Mouse (Mus musculus): Measurements from ENCODE around the gene Fbxo28. TPM values are rescaled to one million over a fixed set of nuclear protein-coding genes. Genes with fewer than 3 reads are reported as not detected.

Fbxo28 gene
- polyA plus RNA-seq, 1 experiment: 16.9 TPM

GRCm38 (mm10) chr1:182271130-182271529 lies 70.3 kb downstream of the Fbxo28 start:
- Histone ChIP-seq H3K4me2 (ENCODE audit: low read depth) (no peak overlapping the region), H3K4me3 (no peak overlapping the region), H3ac (ENCODE audit: control insufficient read depth, insufficient read length) (no peak overlapping the region), H3K36me3 (ENCODE audit: control insufficient read depth, insufficient read depth) (peaks cover 25% of the 10 kb centered on the region), H3K27me3 (ENCODE audit: control insufficient read depth, insufficient read depth, insufficient read length) (no peaks in the 10 kb centered on the region), H3K79me2 (ENCODE audit: control insufficient read depth, insufficient read depth) (no peaks in the 10 kb centered on the region)
- TF ChIP-seq SRF (IDR thresholded peaks at IDR 0.05; ENCODE audit: control insufficient read depth, insufficient read length, low read depth) (no peak), USF1 (IDR thresholded peaks at IDR 0.05; ENCODE audit: low read depth) (no peak), TCF3 (IDR thresholded peaks at IDR 0.05; ENCODE audit: insufficient read length, low read depth) (no peak), E2F4 (IDR thresholded peaks at IDR 0.05; ENCODE audit: insufficient read depth) (no peak), POLR2A (IDR thresholded peaks at IDR 0.05; ENCODE audit: insufficient read length, low read depth) (no peak), POLR2AphosphoS2 (IDR thresholded peaks at IDR 0.05; ENCODE audit: insufficient read length, low read depth) (no peak), TCF12 (IDR thresholded peaks at IDR 0.05; ENCODE audit: insufficient read depth, poor library complexity, severe bottlenecking) (no peak), REST (IDR thresholded peaks at IDR 0.05; ENCODE audit: insufficient read depth, insufficient read length) (no peak)

- TF ChIP-seq USF1 (IDR thresholded peaks at IDR 0.05; ENCODE audit: low read depth) (no peak), CEBPB (IDR thresholded peaks at IDR 0.05; ENCODE audit: insufficient read depth, poor library complexity, severe bottlenecking) (no peak), SRF (IDR thresholded peaks at IDR 0.05; ENCODE audit: control insufficient read depth, insufficient read length, low read depth) (no peak), E2F4 (IDR thresholded peaks at IDR 0.05; ENCODE audit: insufficient read depth) (no peak), MYOG (IDR thresholded peaks at IDR 0.05; ENCODE audit: control insufficient read depth in 1 of 3, insufficient read depth in 1 of 3, insufficient read length in 2 of 3, low read depth in 2 of 3) (no peak), MAX (IDR thresholded peaks at IDR 0.05; ENCODE audit: low read depth) (no peak), POLR2AphosphoS2 (IDR thresholded peaks at IDR 0.05; ENCODE audit: insufficient read length, low read depth) (no peak), TCF12 (IDR thresholded peaks at IDR 0.05; ENCODE audit: insufficient read depth, poor library complexity, severe bottlenecking) (no peak), POLR2A (IDR thresholded peaks at IDR 0.05; ENCODE audit: insufficient read length, low read depth) (no peak), REST (IDR thresholded peaks at IDR 0.05; ENCODE audit: insufficient read depth, insufficient read length) (no peak), TCF3 (IDR thresholded peaks at IDR 0.05; ENCODE audit: insufficient read length, low read depth) (no peak)
- no peak overlapping the region for H3K4me3 ChIP-seq
- no peak overlapping the region for H3K4me2 ChIP-seq (ENCODE audit: low read depth)
- H3K36me3 ChIP-seq (ENCODE audit: control insufficient read depth, insufficient read depth): no peaks in the 10 kb centered on the region
- H3ac ChIP-seq (ENCODE audit: control insufficient read depth, insufficient read length): no peak overlapping the region
- H3K27me3 ChIP-seq (ENCODE audit: control insufficient read depth, insufficient read depth, insufficient read length): no peaks in the 10 kb centered on the region
- H3K79me2 ChIP-seq (ENCODE audit: control insufficient read depth, insufficient read depth): no peaks in the 10 kb centered on the region
Measured at GRCm38 (mm10) chr1:182268317-182268716, 73.1 kb downstream of the Fbxo28 start.

- Histone ChIP-seq H3K79me2 (ENCODE audit: control insufficient read depth, insufficient read depth) (no peaks in the 10 kb centered on the region), H3K4me2 (ENCODE audit: low read depth) (no peak overlapping the region), H3K4me3 (no peak overlapping the region), H3K36me3 (ENCODE audit: control insufficient read depth, insufficient read depth) (no peaks in the 10 kb centered on the region), H3ac (ENCODE audit: control insufficient read depth, insufficient read length) (no peak overlapping the region), H3K27me3 (ENCODE audit: control insufficient read depth, insufficient read depth, insufficient read length) (no peaks in the 10 kb centered on the region)
- TF ChIP-seq MYOG (IDR thresholded peaks at IDR 0.05; ENCODE audit: control insufficient read depth in 1 of 3, insufficient read depth in 1 of 3, insufficient read length in 2 of 3, low read depth in 2 of 3) (no peak), TCF12 (IDR thresholded peaks at IDR 0.05; ENCODE audit: insufficient read depth, poor library complexity, severe bottlenecking) (no peak), USF1 (IDR thresholded peaks at IDR 0.05; ENCODE audit: low read depth) (no peak), MYOD1 (IDR thresholded peaks at IDR 0.05; ENCODE audit: control insufficient read depth in 1 of 3, insufficient read length in 2 of 3, low read depth in 2 of 3) (no peak), MAX (IDR thresholded peaks at IDR 0.05; ENCODE audit: low read depth) (no peak), REST (IDR thresholded peaks at IDR 0.05; ENCODE audit: insufficient read depth, insufficient read length) (no peak), TCF3 (IDR thresholded peaks at IDR 0.05; ENCODE audit: insufficient read length, low read depth) (no peak), CEBPB (IDR thresholded peaks at IDR 0.05; ENCODE audit: insufficient read depth, poor library complexity, severe bottlenecking) (no peak), POLR2A (IDR thresholded peaks at IDR 0.05; ENCODE audit: insufficient read length, low read depth) (no peak), SRF (IDR thresholded peaks at IDR 0.05; ENCODE audit: control insufficient read depth, insufficient read length, low read depth) (no peak), E2F4 (IDR thresholded peaks at IDR 0.05; ENCODE audit: insufficient read depth) (no peak)
Measured at GRCm38 (mm10) chr1:182266028-182266525, 75.4 kb downstream of the Fbxo28 start.

Other genes starting within 250 kb of the Fbxo28 start
- gene Srp9, start 216.9 kb downstream of the Fbxo28 start, polyA plus RNA-seq (2012; fragmentation: generic; extraction: Trizol): 75.1 TPM
- gene Vmn1r1, start 177.1 kb downstream of the Fbxo28 start, polyA plus RNA-seq (2012; fragmentation: generic; extraction: Trizol): not detected
- 110 TPM for gene Degs1, start 58.8 kb downstream of the Fbxo28 start, polyA plus RNA-seq (2012; fragmentation: generic; extraction: Trizol)
- gene Trp53bp2, start 67.5 kb upstream of the Fbxo28 start, polyA plus RNA-seq (2012; fragmentation: generic; extraction: Trizol): 6.4 TPM
- 148 TPM for gene Capn2, start 176.0 kb upstream of the Fbxo28 start, polyA plus RNA-seq (2012; fragmentation: generic; extraction: Trizol)
- not detected for gene Capn8, start 223.4 kb upstream of the Fbxo28 start, polyA plus RNA-seq (2012; fragmentation: generic; extraction: Trizol)

Data from myocyte (in vitro differentiated cells).